Mouse (Mus musculus) small intestine, adult 2 months (tissue): Measurements from ENCODE around the gene Ncbp3.

ENCODE experiments used
- CTCF ChIP-seq: fragments of 200-500 bp; IDR thresholded peaks from 2 replicates; pipeline ENCODE4 v1.5.1; 2012; ENCODE audit warnings: low read depth, mild to moderate bottlenecking, control low read depth, inconsistent platforms, low read length, moderate library complexity, mixed read lengths; ENCODE audit not compliant: insufficient replicate concordance, insufficient read length; ENCODE audit errors: extremely low read depth
- POLR2A ChIP-seq: fragments of 200-500 bp; IDR thresholded peaks from 2 replicates; pipeline ENCODE4 v1.6.1; 2012; ENCODE audit warnings: low read depth, mild to moderate bottlenecking, control low read depth, inconsistent platforms, low read length, moderate library complexity

DNA sequence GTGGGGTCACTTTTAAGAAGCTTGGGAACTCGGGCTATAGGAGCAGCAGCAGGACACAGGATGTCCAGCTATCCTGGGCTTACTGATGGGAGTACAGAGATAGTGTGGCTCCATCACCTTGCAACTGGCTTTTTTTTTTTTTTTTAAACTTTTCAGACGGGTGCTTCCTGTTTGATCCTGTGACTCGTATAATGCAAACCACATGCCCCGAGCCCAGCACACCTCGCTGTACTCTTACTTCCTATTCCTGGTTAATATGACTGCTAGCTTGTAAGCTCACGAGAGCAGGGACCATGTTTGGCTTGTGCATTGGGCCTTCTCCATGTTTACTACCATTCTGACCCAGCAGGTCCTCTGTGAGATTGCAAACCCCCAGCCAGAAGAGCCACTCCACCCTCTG lies 36.7 kb downstream of the Ncbp3 start:
- TF ChIP-seq CTCF = no peak
- TF ChIP-seq POLR2A = no peak
